Mouse (Mus musculus) spleen, postnatal 4 days (tissue): Measurements from ENCODE around the gene Unc5b.
"Not testable (repeated sequence)": the region's sequence is repeated elsewhere in the genome, so short reads cannot be mapped to it uniquely, and the experiment has no call there.

ENCODE experiments used
- DNase-seq, 2 experiments: peaks; one replicate each; pipeline ENCODE4 v3.0.0; 2022; ENCODE audit warnings: low spot score in 2 of 2

Gene Unc5b

DNA sequence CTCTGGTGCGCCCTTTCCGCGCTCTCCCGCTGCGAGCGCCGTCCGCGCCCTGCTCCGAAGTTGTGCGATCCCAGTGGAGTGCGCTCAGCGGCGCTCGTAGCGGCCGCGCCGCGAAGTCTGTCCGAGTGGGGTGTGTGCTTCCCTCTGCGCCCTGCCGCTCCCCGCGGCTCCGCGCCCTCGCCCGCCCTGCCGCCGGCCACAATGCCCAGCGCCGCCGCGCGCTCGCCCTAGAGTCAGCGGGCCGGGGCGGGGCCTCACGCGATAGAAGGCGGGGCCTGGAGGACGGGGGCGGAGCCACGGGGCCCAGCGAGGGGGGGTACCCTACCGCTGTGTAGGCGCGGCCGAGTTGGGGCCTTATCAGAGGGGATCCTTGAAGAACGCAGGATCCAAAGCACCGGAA, at the start of gene Unc5b:
Gene Unc5b (minus strand): TSS at position 203 of the 400 bp plus-strand sequence.
- peak; percentile 70 to 85 for DNase-seq

DNA sequence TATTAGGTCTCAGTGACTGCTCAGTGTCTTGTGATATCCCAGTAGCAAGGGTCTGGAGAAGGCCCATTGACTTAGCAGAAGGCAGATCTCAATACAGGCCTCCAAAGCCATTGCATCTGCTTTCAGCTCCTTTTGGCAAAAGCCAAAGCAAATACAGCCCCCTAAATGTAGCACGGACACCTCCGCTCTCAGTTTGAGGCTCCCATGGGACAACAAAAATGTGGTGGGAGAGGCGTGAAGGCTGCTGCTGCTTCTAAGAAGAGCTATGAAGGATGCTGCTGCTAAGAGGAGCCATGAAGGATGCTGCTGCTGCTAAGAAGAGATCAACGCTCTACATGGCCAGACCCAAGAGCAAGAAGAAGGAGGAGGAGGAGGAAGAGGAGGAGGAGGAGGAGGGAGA, 48.4 kb upstream of the Unc5b start:
- DNase-seq = no peak

DNA sequence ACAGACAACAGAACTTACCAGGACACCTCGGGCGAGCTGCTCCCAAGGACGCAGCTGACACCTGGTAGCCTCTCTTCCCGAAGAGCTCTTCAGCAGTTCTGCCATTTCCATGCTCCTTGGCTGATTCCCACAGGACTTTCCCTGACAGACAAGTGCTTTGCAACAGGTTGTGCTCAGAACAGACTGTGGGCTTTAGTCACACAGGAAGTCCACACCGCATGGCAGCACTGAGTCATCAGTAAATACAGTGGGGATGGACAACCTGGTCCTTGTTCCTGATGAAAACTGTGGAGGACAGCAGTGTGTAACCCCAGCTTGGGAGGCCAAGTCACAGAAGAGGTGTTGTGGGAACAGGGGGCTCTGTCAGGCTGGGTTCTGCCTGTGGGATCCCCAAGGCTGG, 45.7 kb upstream of the Unc5b start:
- no peak for DNase-seq

DNA sequence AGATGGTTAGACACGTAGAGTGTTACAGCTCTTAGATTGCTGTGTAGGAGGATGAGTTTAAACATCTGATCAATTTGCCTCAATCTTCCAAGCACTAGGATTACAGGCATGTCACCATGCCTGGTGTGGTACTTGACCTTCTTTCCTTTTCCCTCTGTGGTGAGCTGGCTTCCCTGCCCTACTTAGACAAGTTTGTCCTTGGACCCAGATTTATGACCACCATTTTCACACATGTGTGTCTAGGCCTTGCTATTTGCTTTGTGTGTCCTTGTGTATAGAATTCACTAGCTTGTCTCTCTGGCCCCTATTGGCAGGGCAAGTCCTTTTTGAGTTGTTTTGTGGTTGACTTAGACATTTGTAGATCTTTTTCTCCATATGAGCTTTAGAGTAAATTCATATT, 43.6 kb upstream of the Unc5b start:
- DNase-seq = no peak

DNA sequence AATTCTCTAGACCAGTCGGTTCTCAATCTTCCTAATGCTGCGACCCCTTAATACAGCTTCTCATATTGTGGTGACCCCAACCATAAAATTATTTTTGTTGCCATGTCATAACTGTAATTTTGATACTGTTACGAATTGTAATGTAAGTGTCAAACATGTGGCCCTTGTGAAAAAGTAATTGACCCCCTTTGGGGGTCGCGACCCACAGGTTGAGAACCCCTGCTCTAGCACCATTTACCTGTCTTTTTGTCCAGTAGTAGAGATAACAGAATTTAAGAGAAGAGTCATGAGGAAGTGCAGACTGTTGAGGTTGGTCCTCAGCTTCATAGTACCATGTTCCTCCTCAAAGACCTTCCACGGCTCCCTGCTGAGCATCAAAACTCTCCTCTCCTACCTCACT, 31.9 kb upstream of the Unc5b start:
- no peak for DNase-seq

DNA sequence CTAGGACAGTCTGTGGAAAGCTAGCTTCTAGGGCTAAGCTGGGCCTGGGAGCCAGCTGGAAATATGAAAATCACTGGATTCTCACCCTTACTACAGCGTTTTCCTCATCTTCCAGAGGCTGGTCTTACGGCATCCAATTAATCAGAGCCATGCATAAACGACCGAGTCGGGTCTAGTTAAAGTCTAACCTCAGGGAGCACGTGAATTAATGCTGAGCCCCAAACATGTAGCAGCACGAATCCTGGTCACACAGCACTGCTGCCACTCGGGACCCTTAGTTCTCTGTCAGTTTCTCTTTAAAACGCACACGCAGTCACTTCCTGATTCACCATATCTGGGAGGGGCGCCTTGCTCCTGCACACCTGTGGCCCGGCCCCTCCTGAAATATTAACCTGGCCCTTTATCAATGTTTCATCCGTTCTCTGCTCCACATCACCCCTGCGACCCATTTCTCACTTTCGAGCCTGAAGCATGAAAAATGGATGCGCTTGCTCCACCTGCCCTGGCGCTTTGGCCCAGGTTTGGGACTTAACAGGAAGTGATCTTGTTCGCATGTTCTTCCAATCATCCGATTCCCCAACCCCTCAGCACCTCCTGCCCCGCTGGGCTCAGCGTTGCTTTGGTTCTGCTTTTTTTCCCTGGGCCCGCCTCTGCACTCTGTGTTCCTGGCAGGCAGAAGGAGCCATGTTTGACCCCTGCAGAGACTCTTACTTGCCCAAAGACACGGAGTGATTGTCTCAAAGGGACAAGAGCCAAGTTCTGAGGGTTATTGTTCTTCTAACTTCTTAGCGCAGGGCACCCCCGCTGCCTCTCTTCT, 31.3 kb upstream of the Unc5b start:
- DNase-seq = no peak

DNA sequence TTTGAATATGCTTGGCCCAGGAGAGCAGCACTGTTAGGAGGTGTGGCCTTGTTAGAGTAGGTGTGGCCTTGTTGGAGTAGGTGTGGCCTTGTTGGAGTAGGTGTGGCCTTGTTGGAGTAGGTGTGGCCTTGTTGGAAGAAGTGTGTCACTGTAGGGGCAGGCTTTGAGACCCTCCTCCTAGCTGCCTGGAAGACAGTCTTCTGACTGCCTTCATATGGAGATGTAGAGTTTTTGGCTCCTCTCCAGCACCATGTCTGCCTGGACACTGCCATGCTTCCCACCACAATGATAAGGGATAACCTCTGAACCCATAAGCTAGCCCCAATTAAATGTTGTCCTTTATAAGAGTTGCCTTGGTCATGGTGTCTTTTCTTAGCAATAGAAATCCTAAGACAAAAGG, 13.9 kb upstream of the Unc5b start:
- not testable (repeated sequence) for DNase-seq

DNA sequence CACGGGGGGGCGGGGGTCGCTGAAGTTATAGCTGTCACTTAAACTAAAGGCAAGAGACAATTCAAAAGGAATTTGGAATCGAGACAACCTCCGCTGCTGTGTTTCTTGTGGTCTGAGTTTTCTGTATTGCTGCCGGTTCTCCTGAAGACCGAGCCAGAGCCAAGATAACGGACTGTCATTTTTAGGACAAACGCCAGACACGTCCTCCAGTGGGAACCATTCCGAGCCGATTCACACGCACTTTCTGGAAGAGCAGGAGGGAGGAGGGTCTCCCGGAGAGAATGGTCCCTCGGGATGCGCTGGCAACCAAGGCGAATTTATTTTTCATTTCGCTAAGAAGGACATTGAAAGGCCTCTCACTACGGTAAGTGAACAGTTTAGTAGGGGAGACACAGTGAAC, 7.4 kb upstream of the Unc5b start:
- no peak for DNase-seq

DNA sequence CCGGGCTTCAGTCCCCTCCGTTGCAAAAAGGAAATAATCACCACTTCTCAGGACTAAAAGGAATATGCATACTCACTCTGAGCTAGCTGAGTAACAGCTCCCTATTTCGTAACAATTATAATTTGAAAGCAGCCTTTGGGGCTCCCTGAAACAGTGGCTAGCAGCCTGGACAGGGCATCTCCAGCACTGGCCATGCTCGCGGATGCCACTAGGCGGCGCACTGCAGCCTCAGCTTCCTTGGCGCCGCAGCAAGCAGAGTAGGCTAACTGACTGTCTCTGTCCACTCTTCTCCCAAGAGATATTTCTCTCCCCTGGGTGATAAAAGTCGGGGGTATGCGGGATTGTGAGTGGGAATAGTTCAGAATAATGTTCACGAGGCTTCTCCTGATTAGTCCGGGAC, 3.6 kb upstream of the Unc5b start:
- peak; percentile 39 to 84 for DNase-seq

DNA sequence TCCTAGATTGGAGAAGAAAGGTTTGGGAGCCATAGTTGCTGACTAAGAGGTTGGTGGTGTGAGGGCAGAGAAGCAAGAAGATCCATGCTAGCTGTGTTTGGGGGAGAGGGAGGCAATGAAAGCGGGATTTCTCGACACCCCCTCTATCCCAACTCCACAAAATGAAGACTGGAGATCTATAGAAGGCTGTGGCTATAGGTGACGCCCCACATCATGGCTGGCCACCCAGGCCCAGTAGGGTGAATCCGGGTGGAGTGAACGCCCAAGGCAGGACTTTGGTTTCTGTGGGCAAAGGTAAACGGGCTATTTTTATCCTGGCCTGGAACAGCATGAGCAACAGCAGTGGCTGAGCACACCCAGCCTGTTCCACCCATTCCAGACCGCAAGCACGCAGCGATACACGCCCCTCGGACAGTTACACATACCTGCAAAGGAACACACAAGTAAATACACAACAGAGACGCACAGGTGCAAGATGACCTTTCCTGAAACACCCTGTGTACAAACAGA, 1.3 kb upstream of the Unc5b start:
- no peak for DNase-seq

DNA sequence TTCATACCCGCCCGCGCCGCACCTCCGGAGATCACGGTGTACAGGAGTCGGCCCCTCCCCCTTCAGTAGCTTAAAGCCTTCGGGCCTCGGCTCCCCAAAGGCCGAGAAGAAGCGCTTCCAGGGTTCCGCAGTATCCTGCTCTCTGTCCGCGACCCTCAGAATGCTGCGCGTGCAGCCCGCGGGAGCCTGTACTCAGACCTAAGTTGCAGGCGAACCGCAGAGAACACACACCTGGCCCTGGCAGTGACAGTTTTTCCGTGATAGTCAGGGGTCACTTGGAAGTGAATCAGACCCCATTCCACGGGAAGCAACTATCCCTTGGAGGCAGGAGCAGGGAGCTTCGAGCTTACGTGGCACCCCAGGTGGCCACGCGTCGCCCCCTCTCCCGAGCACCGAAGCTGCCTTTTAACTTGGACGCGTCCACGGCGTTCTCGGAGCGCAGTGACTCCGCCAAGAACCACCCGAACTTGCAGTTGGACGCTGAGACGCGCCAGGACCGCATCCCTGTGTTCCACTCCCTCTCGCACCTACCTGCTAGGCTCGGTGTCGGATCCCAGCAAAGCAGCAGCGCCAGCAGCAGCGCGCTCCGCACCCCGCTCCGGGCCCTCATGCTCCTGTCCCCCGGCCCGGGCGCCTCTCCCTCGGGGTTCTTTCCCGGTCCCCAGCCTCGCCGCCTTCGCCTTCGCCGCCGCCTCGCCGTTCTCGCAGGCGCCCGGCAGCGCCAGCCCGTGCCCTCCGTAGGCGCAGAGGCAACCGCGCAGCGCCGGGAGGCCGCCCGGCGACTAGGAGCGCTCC, 628 bp downstream of the Unc5b start:
- no peak for DNase-seq

DNA sequence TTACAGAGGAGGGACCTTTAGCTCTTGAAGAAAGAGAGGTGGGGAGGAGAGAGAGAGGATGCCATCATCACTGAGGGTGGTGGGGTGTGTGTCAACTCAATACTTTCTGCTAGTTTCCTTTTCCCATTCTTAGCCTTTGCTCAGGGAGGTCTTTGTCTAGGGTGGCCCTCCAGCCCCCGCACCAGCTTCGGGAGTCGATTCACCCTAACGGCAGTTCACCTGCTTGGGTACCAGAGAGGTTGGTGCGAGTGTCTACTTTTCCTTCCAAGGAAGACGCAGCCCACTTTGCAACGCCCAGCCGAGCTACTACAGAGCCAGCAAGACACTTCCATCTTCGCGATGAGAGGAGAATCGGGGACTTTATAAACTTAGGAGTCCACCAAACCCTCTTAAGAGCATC, 1.4 kb downstream of the Unc5b start:
- DNase-seq = no peak

DNA sequence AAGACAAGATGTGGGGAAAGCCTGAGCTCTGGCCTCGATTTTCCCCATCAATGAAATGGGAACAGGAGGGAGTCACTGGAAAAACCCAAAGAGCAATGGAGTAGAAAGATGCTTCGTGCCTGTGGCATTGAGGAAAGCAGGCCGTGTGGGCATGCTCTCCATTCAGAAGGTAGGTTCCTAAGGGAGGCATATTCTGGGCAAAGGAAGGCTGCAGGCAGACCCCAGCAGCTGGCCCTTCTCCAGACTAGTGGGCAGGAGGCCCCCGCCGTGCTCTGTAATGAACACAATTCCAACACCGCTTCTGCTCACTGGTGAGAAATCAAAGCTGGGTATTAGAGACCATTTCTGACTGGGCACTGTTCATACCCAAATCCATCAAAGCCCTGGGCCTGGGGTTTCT, 2.3 kb downstream of the Unc5b start:
- no peak for DNase-seq

DNA sequence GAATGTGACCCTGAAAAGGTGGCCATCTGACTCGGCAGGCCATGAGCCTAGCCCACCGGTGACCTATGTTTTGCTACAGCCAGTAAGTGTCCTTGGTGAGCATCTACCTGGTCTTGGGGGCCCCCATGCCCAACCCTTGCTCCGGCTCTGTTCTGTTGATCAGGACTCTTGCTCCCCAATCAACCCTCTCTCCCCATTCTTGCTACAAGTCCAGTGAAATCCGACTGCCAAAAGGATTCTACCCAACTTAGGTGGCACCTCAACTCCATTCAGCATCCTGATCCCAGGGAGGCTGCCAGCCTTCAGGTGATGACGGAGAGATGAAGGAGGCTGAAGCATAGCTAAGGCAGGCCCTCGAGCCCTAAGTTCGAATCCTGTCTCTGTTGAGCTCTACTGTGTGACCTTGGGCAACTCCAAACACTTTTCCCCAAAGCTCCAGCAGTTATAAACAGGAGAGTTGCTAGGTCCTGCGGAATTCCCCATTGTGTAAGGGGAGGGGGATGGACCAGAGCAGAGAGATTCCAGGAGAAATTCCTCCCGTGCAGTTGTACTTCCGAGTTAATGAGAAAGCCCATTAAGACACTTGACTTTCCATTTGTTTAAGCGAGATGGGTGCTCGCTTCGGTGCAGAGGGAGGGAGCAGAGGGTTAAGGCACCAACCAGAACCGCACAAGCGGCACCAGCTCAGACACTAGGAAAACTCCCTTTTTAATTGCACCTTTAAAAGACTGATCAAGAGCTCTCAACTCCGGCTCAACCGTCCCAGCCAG, 3.3 kb downstream of the Unc5b start:
- DNase-seq = no peak

DNA sequence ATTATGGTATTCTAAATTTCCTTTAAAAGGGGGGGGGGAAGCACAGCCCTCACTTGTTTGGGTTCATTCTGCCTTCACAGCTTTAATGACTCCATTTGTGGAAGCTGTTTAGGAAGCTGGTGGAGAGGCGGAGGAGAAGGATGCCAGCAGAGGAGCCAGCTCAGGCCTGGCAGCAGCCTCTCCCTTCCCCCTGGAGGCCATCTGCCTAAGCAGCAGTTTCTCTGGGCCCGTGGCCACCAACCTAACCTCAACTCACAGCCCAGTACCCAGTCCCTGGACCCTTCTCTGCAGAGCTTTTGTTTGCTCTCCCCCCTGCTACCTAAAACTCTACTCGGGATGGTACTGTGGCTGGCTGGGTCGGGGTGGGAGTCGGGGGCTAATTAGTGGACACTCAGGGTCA, 4.1 kb downstream of the Unc5b start:
- no peak for DNase-seq

DNA sequence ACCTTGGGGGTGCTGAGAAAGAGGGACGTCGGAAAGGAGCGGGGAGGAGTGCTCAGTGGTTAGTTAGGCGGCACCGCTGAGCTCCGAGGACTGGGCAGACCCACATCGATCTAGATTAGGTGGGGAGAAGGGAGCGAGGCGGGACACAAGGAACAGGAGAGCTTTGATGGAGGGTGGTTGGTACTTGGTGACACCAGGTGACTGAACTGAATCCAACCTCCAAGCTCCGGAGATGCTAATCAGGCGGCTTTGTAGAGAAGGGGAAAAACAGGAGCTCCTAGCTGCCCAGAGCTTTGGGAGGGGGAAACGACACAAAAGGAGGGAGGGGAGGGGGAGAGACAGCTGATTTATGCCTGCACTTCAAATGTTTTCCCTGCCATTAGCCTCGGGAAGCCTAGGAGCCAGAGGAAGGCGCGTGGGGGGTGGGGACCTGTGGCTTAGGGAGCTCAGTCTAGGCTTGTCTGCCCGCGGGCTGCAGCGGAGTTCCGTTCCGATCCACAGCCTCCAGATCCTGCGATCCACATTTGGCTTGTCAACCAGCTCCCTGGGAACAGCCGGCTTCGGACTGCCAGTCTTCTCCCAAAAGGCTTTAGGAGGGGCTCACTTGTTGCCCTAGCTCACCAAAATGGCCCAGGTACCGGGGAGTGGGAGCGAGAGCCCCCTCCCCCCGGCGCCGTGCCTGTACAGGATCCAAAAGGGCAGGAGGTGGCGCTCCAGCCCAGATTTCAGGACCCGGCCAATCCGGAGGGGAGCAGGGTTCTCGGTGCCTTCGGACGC, 4.7 kb downstream of the Unc5b start:
- no peak for DNase-seq

DNA sequence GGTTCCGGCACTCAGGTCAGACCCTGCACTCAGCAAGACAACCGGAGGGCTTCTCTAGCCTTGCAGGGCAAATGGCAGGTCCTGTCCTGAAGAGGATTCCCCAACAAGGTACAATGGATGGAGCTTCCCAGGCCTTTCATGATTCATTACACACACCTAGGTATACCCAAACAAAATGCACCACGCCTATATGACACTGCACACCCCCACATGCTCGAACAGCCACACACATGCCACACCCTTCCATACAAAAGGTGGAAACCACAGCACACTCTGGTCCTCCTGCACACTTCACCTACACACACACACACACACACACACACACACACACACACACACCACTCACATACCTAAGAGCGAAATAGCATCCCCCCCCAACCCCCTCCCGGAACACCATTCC, 5.4 kb downstream of the Unc5b start:
- no peak for DNase-seq

DNA sequence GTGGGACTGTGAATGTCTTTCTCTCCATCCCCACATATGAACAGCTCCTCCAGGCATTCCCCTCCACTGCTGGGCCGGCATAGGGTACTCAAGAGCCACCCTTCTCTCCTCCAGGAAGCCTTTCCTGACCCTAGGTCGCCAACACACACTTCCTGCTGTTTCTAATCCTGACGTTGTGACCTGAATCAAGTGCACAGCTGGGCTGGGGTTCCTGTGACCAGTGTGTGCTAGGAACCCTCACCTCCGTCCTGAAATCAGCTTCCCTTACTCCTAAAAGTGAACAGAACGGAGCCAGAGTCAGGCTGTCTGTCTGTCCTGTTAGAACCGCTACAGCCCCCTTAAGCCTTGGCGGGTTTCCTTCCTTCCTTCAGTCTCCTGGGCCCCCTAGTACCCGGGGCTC, 7.6 kb downstream of the Unc5b start:
- no peak for DNase-seq

DNA sequence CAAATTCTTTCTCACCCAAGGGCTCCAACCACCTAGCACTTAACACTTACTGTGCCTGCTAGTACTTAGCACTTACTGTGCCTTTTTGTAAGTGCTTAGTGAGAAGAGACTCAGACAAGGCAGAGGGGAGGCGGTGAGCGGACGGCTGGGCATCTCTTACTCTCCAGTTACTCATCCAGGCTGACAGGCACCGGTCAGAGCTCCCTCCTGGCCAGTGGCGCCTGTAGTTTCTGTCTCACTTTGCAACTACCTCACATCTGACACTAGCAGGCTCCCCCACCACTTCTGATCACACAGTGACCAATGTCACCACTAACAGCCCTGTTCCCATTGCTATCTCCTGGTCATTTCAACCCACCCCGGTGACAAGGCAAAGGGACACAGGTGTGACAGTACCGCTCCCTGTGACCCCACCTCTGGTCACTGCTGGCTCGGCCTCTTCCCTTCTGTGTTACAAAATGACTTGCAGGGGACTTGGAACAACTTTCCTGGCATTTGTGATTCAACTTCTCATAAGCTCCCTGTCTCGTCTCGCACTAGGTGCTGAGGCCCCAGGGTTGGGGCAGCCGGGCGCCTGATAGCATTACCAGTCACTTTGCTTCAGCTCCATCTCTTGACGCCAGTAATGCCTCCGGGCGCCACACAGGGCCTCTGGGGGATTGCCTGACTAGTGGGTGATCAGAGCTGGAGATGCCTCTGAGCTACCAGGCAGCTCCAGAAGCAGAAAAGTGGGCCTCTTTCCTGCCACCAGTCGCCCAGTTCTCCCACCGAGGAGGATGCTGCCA, 8.5 kb downstream of the Unc5b start:
- no peak for DNase-seq

DNA sequence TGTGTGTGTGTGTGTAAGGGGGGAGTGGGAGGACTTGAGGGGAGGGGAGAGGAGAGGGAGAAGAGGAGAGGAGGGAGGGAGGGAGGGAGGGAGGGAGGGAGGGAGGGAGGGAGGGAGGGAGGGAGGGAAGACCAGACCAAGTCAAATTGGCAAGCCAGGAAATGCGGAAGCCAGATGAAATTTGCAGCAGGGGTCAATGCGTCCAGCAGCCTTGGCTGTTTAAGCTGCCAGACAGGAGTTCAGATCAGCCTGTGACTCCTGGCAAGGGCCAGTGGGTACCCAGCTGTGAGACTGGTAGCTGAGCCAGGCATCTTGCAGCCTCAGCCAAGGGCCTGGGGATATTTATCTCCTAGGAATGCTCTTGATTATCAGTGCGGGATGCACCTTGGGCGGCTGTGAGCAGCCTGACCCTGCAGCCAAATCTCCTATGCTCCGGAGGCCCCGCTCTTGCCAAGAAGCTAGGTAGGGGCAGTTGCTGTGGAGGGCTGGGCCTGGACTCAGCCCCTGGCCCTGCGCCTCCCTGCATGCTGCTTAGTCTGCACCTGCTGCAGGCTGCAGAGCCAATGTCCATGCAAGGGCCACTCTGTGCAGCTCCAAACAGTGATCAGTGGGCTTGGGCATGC, 9.5 kb downstream of the Unc5b start:
- no peak for DNase-seq
